Mouse (Mus musculus) liver, embryonic 14 days (tissue): ENCODE data around the gene Tex38. TPM values are rescaled to one million over a fixed set of nuclear protein-coding genes. Genes with fewer than 3 reads are reported as not detected.

ENCODE experiments used
- polyA plus RNA-seq: library from polyadenylated mRNA; depleted of rRNA; stranded (reverse); fragments of >200 nt; gene quantifications from 2 replicates; pipeline ENCODE4 v1.2.3, GENCODE M21; 2012; rRNA removed

Gene Tex38
- 0.05 and 0.07 TPM in 2 replicates for polyA plus RNA-seq

DNA sequence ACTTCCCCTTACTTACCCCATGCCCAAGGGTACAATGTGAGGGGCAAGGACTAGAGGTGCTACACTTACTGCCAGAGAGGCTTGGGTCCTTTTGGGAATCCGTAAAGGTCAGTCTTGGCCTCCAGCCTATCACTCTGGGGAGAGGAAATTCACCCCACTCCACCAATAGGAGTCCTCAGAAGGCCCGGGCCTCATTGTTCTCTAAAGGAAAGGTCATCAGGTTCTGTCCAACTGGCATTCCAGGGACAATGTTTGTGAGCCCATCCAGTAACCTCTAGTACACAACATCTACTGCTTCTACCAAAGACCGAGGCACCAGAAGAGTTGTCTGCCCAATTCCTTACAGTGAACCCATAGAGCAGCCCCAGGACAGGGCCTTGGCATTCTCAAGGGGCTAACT lies at the start of gene Tex38:
TSS of gene Tex38 (minus strand) at position 101 of the 400 bp plus-strand sequence.

DNA sequence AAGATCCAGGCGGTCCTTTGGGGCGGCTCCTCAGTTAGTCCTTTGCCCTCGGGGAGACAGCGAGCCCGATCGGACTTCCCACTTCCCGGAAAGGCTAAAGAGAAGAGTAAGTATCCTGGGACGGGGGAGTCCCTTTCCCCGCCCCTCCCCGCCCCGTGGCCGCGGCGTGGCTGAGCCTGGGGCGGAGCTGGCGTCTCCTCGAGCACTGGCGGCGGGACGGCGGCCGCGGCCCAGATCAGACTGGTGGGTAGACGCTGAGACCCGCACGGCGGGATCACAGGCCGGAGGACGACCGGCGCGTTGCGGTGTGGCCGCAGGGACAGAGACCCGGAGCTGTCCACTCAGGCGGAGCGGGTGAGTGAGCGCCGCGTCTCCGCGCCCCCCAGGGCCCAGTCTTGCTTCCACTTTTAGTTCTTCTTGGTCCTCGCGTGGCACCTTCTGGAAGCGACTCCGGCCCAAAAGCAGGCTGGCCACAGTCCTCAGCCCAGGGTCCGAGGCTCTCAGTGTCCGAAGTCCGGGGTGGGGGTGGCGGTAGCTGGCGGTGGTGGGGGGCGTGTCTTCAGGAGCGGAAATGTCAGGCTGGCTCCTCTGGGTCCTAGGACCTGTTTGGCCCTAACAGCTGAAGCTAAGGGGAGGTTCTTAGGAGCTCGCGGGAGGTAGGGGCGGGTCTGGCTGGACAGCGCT lies 47.2 kb upstream of the Tex38 start, which contains the start of gene Mob3c:
TSS of gene Mob3c (plus strand) at position 205 of the 684 bp plus-strand sequence.

DNA sequence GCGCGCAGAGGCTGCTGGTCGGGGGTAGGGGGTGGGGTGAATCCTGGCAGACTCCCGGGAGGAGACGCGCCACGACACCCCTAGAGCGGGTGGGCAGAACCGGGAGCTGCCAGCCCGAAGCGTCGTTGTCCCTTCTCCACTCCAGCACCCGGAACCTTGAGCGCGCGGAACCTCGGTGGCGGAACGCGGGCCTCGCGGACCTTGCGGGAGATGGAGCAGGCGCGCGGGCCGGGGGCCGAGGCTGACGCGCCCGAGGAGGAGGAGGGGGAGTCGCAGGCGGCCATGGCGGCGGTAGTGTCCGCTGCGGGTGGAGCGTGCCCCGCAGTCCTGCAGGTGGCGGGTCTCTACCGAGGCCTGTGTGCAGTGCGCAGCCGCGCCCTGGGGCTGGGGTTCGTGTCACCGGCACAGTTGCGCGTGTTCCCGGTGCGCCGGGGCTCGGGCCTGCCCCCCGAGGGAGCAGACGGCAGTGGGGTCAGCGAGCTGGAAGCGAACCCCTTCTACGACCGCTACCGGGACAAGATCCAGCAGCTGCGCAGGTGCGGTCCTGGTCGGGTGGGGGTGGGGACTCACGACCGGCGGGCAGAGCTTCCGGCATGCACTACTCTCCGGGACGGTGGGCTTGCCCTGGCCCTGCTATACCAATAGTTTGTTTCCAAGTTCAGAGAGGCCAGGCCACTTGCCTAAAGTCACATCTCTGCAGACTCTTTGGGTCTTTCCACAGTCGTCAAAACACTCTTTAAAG lies 4.1 kb upstream of the Tex38 start, which contains the start of gene Atpaf1:
TSS of gene Atpaf1 (plus strand) at position 44 of the 742 bp plus-strand sequence.

DNA sequence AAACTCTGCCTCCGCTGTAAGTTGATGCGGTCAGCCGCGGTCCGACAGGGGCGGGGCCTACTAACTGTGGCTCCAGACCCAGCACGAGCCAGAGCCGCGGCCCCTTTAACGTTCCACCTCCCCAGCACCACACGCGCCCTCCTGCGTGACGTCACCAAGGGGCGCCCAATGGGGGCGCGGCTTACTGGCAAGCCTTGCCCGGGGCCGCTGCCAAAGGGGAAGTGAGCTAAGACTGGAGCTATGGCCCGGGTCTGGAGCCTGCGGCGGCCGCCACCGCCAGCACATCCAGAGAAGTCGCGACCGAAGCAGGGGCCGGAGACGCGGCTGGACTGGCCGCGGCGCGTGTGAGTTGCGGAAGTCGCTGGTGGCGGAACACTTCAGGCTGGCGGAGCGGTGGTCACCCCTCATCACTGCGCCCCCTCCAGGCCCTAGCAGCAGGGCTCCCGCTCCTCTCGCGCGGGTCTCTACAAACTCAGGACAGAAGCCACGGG lies 43.2 kb downstream of the Tex38 start, which contains the start of gene Efcab14:
TSS of gene Efcab14 (plus strand) at position 194 of the 491 bp plus-strand sequence.

Other genes with a start within 250 kb of the Tex38 start
- 0.05 TPM in 2 replicates for gene Cyp4a31, start 217.4 kb downstream of the Tex38 start, polyA plus RNA-seq
- gene Cyp4a32, start 180.0 kb downstream of the Tex38 start, polyA plus RNA-seq, result not detected in 2 replicates
- gene Cyp4b1, start 133.3 kb downstream of the Tex38 start, polyA plus RNA-seq, result 0.70 and 0.98 TPM in 2 replicates
- gene Efcab14, start 43.3 kb downstream of the Tex38 start, polyA plus RNA-seq, result 8.1 and 8.2 TPM in 2 replicates
- 9.3 and 9.6 TPM in 2 replicates for gene Atpaf1, start 3.8 kb upstream of the Tex38 start, polyA plus RNA-seq
- 5.1 and 6.2 TPM in 2 replicates for gene Mob3c, start 47.1 kb upstream of the Tex38 start, polyA plus RNA-seq
- 32.7 and 39.0 TPM in 2 replicates for gene Mknk1, start 58.2 kb upstream of the Tex38 start, polyA plus RNA-seq
- gene Kncn, start 103.4 kb upstream of the Tex38 start, polyA plus RNA-seq, result 0.01 TPM in 1 of 2 replicates, not detected in the other
- gene 6430628N08Rik, start 109.6 kb upstream of the Tex38 start, polyA plus RNA-seq, result not detected in 2 replicates
- gene Dmbx1, start 158.9 kb upstream of the Tex38 start, polyA plus RNA-seq, result not detected in 2 replicates
- gene Faah, start 236.9 kb upstream of the Tex38 start, polyA plus RNA-seq, result 3.4 and 3.9 TPM in 2 replicates